Mouse (Mus musculus) limb, embryonic 10.5 days (tissue): ENCODE data around the gene Prex1. TPM values are rescaled to one million over a fixed set of nuclear protein-coding genes. Genes with fewer than 3 reads are reported as not detected.
A peak's percentile ranks its signal among the peaks of the same experiment; 100 is the strongest.
"Not testable (repeated sequence)": the region's sequence is repeated elsewhere in the genome, so short reads cannot be mapped to it uniquely, and the experiment has no call there.

ENCODE experiments used
- DNase-seq: peaks from one replicate; pipeline ENCODE4 v3.0.0-alpha.2; 2017; ENCODE audit warnings: low spot score
- H3K27ac ChIP-seq: fragments of 300-500 bp; sonication (generic); 2 replicates; pipeline ENCODE4 v1.5.1; 2016; ENCODE audit warnings: mild to moderate bottlenecking
- H3K27me3 ChIP-seq: fragments of 300-500 bp; sonication (generic); 2 replicates; pipeline ENCODE4 v1.6.1; 2016; ENCODE audit warnings: low read depth, mild to moderate bottlenecking; ENCODE audit not compliant: poor library complexity, severe bottlenecking
- H3K36me3 ChIP-seq: fragments of 300-500 bp; sonication (generic); 2 replicates; pipeline ENCODE4 v1.6.1; 2016; ENCODE audit warnings: mild to moderate bottlenecking, moderate library complexity
- H3K4me1 ChIP-seq: fragments of 300-500 bp; sonication (generic); 2 replicates; pipeline ENCODE4 v1.6.1; 2016
- H3K4me3 ChIP-seq: fragments of 300-500 bp; sonication (generic); 2 replicates; pipeline ENCODE4 v1.5.1; 2016; ENCODE audit warnings: mild to moderate bottlenecking, moderate library complexity
- H3K9me3 ChIP-seq: fragments of 300-500 bp; sonication (generic); replicated peaks from 2 replicates; pipeline ENCODE4 v1.6.1; 2016; ENCODE audit warnings: mild to moderate bottlenecking
- WGBS: fragments of 180-500 bp; shearing (Covaris S2); methylation state at CpG from one replicate; pipeline ENCODE4 v1.1.7; 2016; 5-methylcytosine and 5-hydroxymethylcytosine counted together
- polyA plus RNA-seq: library from polyadenylated mRNA; unstranded; fragments of >200 nt; fragmentation: Nextera tagmentation; extraction: Ambion mirVana; gene quantifications from 2 replicates; pipeline ENCODE4 v1.2.1, GENCODE M21; 2016

Prex1 gene
- polyA plus RNA-seq, 1 experiment from 2014 or later, result 26.2 TPM

DNA sequence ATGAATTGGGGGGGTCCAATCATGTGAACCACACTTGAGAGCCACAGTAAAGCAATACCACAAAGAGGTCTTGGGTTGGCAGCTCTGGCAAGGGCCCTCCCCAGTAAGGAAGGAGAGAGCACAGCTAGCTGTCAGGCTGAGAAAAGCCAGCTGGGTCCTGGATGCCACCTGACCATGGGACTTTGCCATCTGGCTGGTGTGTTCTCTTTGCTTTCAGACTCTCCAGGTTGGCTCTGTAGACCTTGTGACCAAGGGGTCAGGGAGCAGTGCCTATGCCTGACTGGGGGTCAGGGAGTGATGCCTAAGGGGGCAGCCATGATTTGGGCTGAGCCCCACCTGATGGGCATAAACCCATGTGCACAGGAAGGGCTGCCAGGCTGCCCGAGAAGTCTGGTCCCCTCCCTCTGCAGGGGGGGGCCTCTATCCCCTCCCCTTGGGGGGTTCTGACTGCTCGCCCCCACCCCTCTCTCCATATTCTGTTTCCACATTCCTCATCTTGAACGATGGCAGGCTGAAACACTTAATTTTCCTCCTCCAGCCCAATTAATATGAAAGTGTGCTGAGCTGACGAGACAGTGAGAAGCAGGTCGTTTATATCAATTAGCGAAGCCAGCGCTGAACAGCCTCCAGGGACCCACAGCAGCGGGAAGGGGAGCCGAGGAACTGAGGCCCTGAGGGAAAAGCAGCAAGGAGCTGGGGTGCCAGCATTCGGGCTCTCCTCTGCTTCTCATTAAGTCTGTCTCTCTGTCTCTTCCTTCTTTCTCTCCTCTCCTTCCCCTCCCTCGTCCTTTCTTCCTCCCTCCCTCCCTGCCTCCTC lies 172.3 kb downstream of the Prex1 start:
- DNase-seq, result no peak
- Histone ChIP-seq H3K4me1 (peaks cover 64% of the 10 kb centered on the region), H3K27ac (peak overlapping the region; percentile 74), H3K27me3 (no peaks in the 10 kb centered on the region), H3K9me3 (no peaks in the 10 kb centered on the region; the same call in 1 of the 2 replicates), H3K4me3 (peak overlapping the region; percentile 23), H3K36me3 (no peaks in the 10 kb centered on the region)
- whole genome bisulfite sequencing, result 7% methylated on average over 11 of the region's 11 CpGs

- no peaks in the 10 kb centered on the region; the same call in 1 of the 2 replicates for H3K9me3 ChIP-seq
- H3K27me3 ChIP-seq, result no peaks in the 10 kb centered on the region
- no peak overlapping the region for H3K4me3 ChIP-seq
- H3K4me1 ChIP-seq, result peaks cover 62% of the 10 kb centered on the region
- no peak for DNase-seq
- WGBS, result 85% methylated on average over 1 of the region's 1 CpGs
- H3K27ac ChIP-seq, result peak overlapping the region; percentile 74; the same call in 1 of the 2 replicates
- H3K36me3 ChIP-seq, result no peaks in the 10 kb centered on the region
Observed at GRCm38 (mm10) chr2:166540216-166540615, 173.4 kb downstream of the Prex1 start.

- Histone ChIP-seq H3K4me3 (no peak overlapping the region), H3K27ac (no peak overlapping the region), H3K27me3 (no peaks in the 10 kb centered on the region), H3K9me3 (no peaks in the 10 kb centered on the region), H3K36me3 (no peaks in the 10 kb centered on the region), H3K4me1 (peaks cover 44% of the 10 kb centered on the region)
- DNase-seq, result no peak
- 95% methylated on average over 3 of the region's 3 CpGs for WGBS
Observed at GRCm38 (mm10) chr2:166536896-166537295, 176.7 kb downstream of the Prex1 start.

DNA sequence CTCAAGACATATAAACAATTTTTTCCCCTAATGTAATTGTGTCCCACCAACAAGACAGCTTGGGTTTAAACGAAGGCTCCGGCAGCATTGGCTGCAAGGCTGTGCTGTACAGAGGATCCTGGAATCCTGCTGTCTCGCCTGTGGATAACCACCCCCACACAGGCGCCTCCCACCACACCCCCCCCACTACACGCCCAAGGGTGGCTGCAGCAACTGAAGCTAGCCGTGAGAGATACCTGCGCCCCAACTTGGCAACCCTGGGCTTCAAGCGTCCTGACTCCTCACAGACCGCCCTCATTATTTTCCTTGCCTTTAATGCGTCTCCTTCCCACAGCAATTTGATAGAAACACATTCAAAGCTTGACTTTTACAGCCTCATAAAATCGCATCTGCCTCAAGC lies 178.1 kb downstream of the Prex1 start:
- H3K9me3 ChIP-seq, result no peaks in the 10 kb centered on the region
- H3K4me3 ChIP-seq, result no peak overlapping the region
- H3K27ac ChIP-seq, result peak overlapping the region; percentile 63; the same call in 1 of the 2 replicates
- no peaks in the 10 kb centered on the region for H3K27me3 ChIP-seq
- no peaks in the 10 kb centered on the region for H3K36me3 ChIP-seq
- peaks cover 30% of the 10 kb centered on the region for H3K4me1 ChIP-seq
- WGBS, result 75% methylated on average over 11 of the region's 11 CpGs
- no peak for DNase-seq

GRCm38 (mm10) chr2:166526204-166526603 lies 187.4 kb downstream of the Prex1 start:
- no peak for DNase-seq
- 78% methylated on average over 9 of the region's 9 CpGs for WGBS
- H3K4me3 ChIP-seq, result no peak overlapping the region
- no peaks in the 10 kb centered on the region; the same call in 1 of the 2 replicates for H3K9me3 ChIP-seq
- H3K36me3 ChIP-seq, result no peaks in the 10 kb centered on the region
- H3K4me1 ChIP-seq, result peaks cover 32% of the 10 kb centered on the region
- H3K27ac ChIP-seq, result peak overlapping the region; percentile 37; the same call in 1 of the 2 replicates
- H3K27me3 ChIP-seq, result no peaks in the 10 kb centered on the region

DNA sequence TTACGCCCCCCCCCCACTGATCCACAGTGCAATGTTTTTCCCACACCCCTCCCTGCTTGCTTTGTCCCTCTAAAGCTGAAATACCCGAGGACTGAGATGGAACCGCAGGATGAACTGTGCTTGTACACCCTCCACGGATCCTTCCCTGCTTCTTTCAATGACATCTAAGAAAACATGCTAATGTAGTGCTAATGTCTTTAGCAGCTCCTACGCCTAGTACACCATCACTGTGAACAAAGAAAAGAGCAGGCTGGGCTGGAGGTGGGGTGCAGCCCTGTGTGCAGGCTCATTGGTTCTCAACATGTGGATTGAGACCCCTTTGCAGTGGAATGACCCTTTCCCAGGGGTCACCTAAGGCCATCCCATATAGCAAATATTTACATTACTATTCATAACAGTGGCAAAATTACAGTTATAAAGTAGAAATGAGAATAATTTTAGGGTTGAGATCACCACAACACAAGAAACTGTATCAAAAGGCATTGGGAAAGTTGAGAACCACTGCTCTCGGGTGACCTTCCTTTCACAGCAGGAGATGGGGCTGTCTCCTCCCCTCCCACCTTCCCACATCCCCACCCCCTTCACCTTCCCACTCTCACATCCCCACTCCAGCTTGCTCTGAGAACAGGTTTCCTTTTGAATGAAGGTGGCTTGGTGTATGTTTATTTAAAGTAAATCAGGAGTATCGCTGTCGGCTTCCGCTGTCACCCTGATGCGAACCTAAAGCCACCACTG lies 190.3 kb downstream of the Prex1 start:
- no peak overlapping the region for H3K4me3 ChIP-seq
- H3K4me1 ChIP-seq, result peaks cover 39% of the 10 kb centered on the region
- H3K9me3 ChIP-seq, result no peaks in the 10 kb centered on the region
- WGBS, result 81% methylated on average over 10 of the region's 10 CpGs
- DNase-seq, result no peak
- no peaks in the 10 kb centered on the region for H3K36me3 ChIP-seq
- H3K27ac ChIP-seq, result peak overlapping the region; percentile 63
- 0 out of 2 replicates have a peak, but pooled peaks cover 6% of the 10 kb centered on the region for H3K27me3 ChIP-seq

- 0 out of 2 replicates have a peak, but pooled peaks cover 6% of the 10 kb centered on the region for H3K27me3 ChIP-seq
- no peak overlapping the region for H3K4me3 ChIP-seq
- peaks cover 45% of the 10 kb centered on the region for H3K4me1 ChIP-seq
- no peaks in the 10 kb centered on the region for H3K9me3 ChIP-seq
- peak overlapping the region; percentile 63 for H3K27ac ChIP-seq
- no peaks in the 10 kb centered on the region for H3K36me3 ChIP-seq
- no peak for DNase-seq
- WGBS, result 93% methylated on average over 15 of the region's 15 CpGs
Observed at GRCm38 (mm10) chr2:166522612-166523120, 191.0 kb downstream of the Prex1 start.

GRCm38 (mm10) chr2:166521878-166522611 lies 191.6 kb downstream of the Prex1 start:
- 66% methylated on average over 16 of the region's 16 CpGs for WGBS
- Histone ChIP-seq H3K4me3 (no peak overlapping the region), H3K27ac (no peak overlapping the region), H3K36me3 (no peaks in the 10 kb centered on the region), H3K4me1 (peaks cover 50% of the 10 kb centered on the region), H3K27me3 (0 out of 2 replicates have a peak, but pooled peaks cover 6% of the 10 kb centered on the region), H3K9me3 (no peaks in the 10 kb centered on the region)
- DNase-seq, result no peak

GRCm38 (mm10) chr2:166521461-166521860 lies 192.2 kb downstream of the Prex1 start:
- Histone ChIP-seq H3K4me3 (no peak overlapping the region), H3K27ac (no peak overlapping the region), H3K4me1 (peaks cover 54% of the 10 kb centered on the region), H3K9me3 (no peaks in the 10 kb centered on the region), H3K27me3 (0 out of 2 replicates have a peak, but pooled peaks cover 6% of the 10 kb centered on the region), H3K36me3 (no peaks in the 10 kb centered on the region)
- 92% methylated on average over 5 of the region's 5 CpGs for WGBS
- no peak for DNase-seq

DNA sequence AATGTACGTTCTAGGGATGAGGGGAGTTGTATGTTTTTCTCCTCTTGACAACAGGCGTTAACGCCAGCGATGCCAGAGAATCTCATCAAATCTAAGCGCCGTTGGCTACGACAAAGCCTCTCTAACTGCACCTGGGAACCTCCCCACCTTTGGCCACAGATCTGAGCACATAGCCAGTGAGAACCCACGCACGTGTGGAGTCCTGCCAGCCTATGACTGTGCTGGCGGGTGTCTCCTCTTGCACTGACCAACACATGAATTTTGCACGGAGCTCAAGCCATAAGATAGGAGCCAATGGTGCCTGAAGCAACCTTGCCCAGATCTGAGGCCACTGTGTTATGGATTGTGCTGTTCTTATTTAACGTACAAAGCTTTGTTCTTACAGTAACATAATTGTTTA lies 193.1 kb downstream of the Prex1 start:
- 94% methylated on average over 12 of the region's 12 CpGs for WGBS
- peaks cover 48% of the 10 kb centered on the region for H3K4me1 ChIP-seq
- DNase-seq, result no peak
- no peak overlapping the region for H3K4me3 ChIP-seq
- H3K27ac ChIP-seq, result no peak overlapping the region
- H3K27me3 ChIP-seq, result peaks cover 10% of the 10 kb centered on the region; the same call in 1 of the 2 replicates
- no peaks in the 10 kb centered on the region for H3K9me3 ChIP-seq
- no peaks in the 10 kb centered on the region for H3K36me3 ChIP-seq

GRCm38 (mm10) chr2:166517392-166518174 lies 196.0 kb downstream of the Prex1 start:
- Histone ChIP-seq H3K4me3 (peak overlapping the region; percentile 26; the same call in 1 of the 2 replicates), H3K27ac (peak overlapping the region; percentile 78), H3K4me1 (peaks cover 48% of the 10 kb centered on the region), H3K27me3 (peaks cover 10% of the 10 kb centered on the region; the same call in 1 of the 2 replicates)
- not testable (repeated sequence) for DNase-seq, H3K9me3 ChIP-seq, H3K36me3 ChIP-seq
- 13% methylated on average over 15 of the region's 17 CpGs for WGBS
